Mouse (Mus musculus) urinary bladder, postnatal 0 days (tissue): ENCODE data around the gene Tcf21. TPM values are rescaled to one million over a fixed set of nuclear protein-coding genes. Genes with fewer than 3 reads are reported as not detected.

ENCODE experiments used
- polyA plus RNA-seq: library from polyadenylated mRNA; unstranded; fragments of >200 nt; fragmentation: Nextera tagmentation; extraction: Ambion mirVana; gene quantifications from 2 replicates; pipeline ENCODE4 v1.2.1, GENCODE M21; 2015

Gene Tcf21
- polyA plus RNA-seq, result 189 and 202 TPM in 2 replicates

GRCm38 (mm10) chr10:22819871-22820590 is at the start of gene Tcf21:
TSS of gene Tcf21 (minus strand) at chr10:22820174.

Other genes with a start within 250 kb of the Tcf21 start
- gene Slc2a12, start 175.2 kb downstream of the Tcf21 start, polyA plus RNA-seq, result 2.0 and 2.2 TPM in 2 replicates
- 28.7 and 34.0 TPM in 2 replicates for gene Tbpl1, start 88.2 kb downstream of the Tcf21 start, polyA plus RNA-seq